Mouse (Mus musculus): ENCODE data around the gene Pik3r5. TPM values are rescaled to one million over a fixed set of nuclear protein-coding genes. Genes with fewer than 3 reads are reported as not detected.
A peak's percentile ranks its signal among the peaks of the same experiment; 100 is the strongest.

The Pik3r5 gene
- total and polyA plus RNA-seq, 2 experiments from 2014 or later = 0.82 to 2.0 TPM

GRCm38 (mm10) chr11:68398891-68399547 lies 32.9 kb upstream of the Pik3r5 start:
- H3K9me3 ChIP-seq (replicated peaks; ENCODE audit: control insufficient read depth, low read length) = no peaks in the 10 kb centered on the region
- peaks cover 27% of the 10 kb centered on the region for H3K27me3 ChIP-seq (ENCODE audit: control insufficient read depth, insufficient read depth, low read length)
- DNase-seq (ENCODE audit: low spot score) (no peak), ATAC-seq (ENCODE audit: insufficient read depth, low read depth) (peak; percentile 4; the same call in 1 of the 2 replicates)
- H3K4me2 ChIP-seq (ENCODE audit: low read depth, low read length) = peak overlapping the region; percentile 88
- H3K27ac ChIP-seq (ENCODE audit: low read depth) = peak overlapping the region; percentile 74
- H3K36me3 ChIP-seq (replicated peaks; ENCODE audit: control insufficient read depth, insufficient read depth, low read length) = no peaks in the 10 kb centered on the region
- TF ChIP-seq CTCF (IDR thresholded peaks at IDR 0.05; ENCODE audit: low read depth) (no peak), EP300 (IDR thresholded peaks at IDR 0.05; ENCODE audit: low read depth) (no peak)
- peak overlapping the region; percentile 61 for H3K4me3 ChIP-seq (ENCODE audit: low read depth, low read length)
- H3K9ac ChIP-seq (replicated peaks; ENCODE audit: low read depth, low read length) = peak overlapping the region; percentile 68; the same call in 1 of the 2 replicates
- 21% methylated on average over 24 of the region's 24 CpGs for WGBS
- peaks cover 4% of the 10 kb centered on the region; the same call in 1 of the 2 replicates for H3K4me1 ChIP-seq (ENCODE audit: control insufficient read depth, insufficient read depth)

GRCm38 (mm10) chr11:68399548-68400020 lies 32.3 kb upstream of the Pik3r5 start:
- no peaks in the 10 kb centered on the region for H3K36me3 ChIP-seq (replicated peaks; ENCODE audit: control insufficient read depth, insufficient read depth, low read length)
- peaks cover 4% of the 10 kb centered on the region; the same call in 1 of the 2 replicates for H3K4me1 ChIP-seq (ENCODE audit: control insufficient read depth, insufficient read depth)
- H3K4me2 ChIP-seq (ENCODE audit: low read depth, low read length) = peak overlapping the region; percentile 88
- ATAC-seq (ENCODE audit: insufficient read depth, low read depth) (peak; percentile 53), DNase-seq (ENCODE audit: low spot score) (no peak)
- H3K9ac ChIP-seq (replicated peaks; ENCODE audit: low read depth, low read length) = peak overlapping the region; percentile 68
- H3K27me3 ChIP-seq (ENCODE audit: control insufficient read depth, insufficient read depth, low read length) = peaks cover 27% of the 10 kb centered on the region
- H3K27ac ChIP-seq (ENCODE audit: low read depth) = peak overlapping the region; percentile 74
- TF ChIP-seq EP300 (IDR thresholded peaks at IDR 0.05; ENCODE audit: low read depth) (no peak), CTCF (IDR thresholded peaks at IDR 0.05; ENCODE audit: low read depth) (no peak)
- WGBS = under 1% methylated on average over 33 of the region's 47 CpGs
- H3K4me3 ChIP-seq (ENCODE audit: low read depth, low read length) = peak overlapping the region; percentile 61
- no peaks in the 10 kb centered on the region for H3K9me3 ChIP-seq (replicated peaks; ENCODE audit: control insufficient read depth, low read length)

- Histone ChIP-seq H3K27me3 (ENCODE audit: control insufficient read depth, insufficient read depth, low read length) (peaks cover 25% of the 10 kb centered on the region), H3K4me2 (ENCODE audit: low read depth, low read length) (peak overlapping the region; percentile 88), H3K4me1 (ENCODE audit: control insufficient read depth, insufficient read depth) (peaks cover 4% of the 10 kb centered on the region; the same call in 1 of the 2 replicates), H3K36me3 (replicated peaks; ENCODE audit: control insufficient read depth, insufficient read depth, low read length) (no peaks in the 10 kb centered on the region), H3K27ac (ENCODE audit: low read depth) (peak overlapping the region; percentile 74), H3K9ac (replicated peaks; ENCODE audit: low read depth, low read length) (peak overlapping the region; percentile 68), H3K4me3 (ENCODE audit: low read depth, low read length) (peak overlapping the region; percentile 61), H3K9me3 (replicated peaks; ENCODE audit: control insufficient read depth, low read length) (no peaks in the 10 kb centered on the region)
- ATAC-seq (ENCODE audit: insufficient read depth, low read depth) (peak; percentile 76), DNase-seq (ENCODE audit: low spot score) (peak; percentile 61)
- under 1% methylated on average over 49 of the region's 57 CpGs for WGBS
- no peak for TF ChIP-seq EP300 (IDR thresholded peaks at IDR 0.05; ENCODE audit: low read depth)
- peak; percentile 39 for TF ChIP-seq CTCF (IDR thresholded peaks at IDR 0.05; ENCODE audit: low read depth)
These were observed 31.8 kb upstream of the Pik3r5 start for GRCm38 (mm10) chr11:68400021-68400671.

DNA sequence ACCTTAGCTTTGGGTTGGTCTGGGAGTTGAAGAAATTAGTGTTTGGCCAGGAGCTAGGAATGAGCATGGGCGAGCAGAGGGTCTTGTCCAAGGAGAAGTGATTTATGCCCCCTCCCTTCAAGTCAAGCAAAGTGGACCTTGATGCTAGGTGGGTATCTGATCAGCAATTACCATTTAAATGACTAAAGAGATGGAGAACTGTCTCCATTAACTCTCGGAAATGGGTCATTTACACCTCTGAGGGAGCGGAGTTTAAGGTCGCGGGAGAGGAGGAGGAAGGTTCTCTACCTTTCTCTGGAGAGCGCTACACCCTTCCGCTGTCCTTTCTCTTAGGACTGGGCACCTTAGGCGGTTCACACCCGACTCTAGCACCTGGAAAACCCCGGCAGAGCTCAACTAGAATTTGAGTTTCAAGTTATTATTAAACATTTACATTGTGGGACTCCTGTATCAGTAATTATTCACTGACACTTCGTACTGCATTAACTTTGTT lies 31.1 kb upstream of the Pik3r5 start, which contains the start of gene Ntn1:
Gene Ntn1, minus strand, starts transcription at position 97 of the 493 bp plus-strand sequence.
- Histone ChIP-seq H3K4me2 (ENCODE audit: low read depth, low read length) (peak within 1 kb of the TSS; percentile 88), H3K27me3 (ENCODE audit: control insufficient read depth, insufficient read depth, low read length) (peaks cover 20% of the 10 kb centered on the region), H3K4me1 (ENCODE audit: control insufficient read depth, insufficient read depth) (peaks cover 4% of the 10 kb centered on the region; the same call in 1 of the 2 replicates), H3K9ac (replicated peaks; ENCODE audit: low read depth, low read length) (peak within 1 kb of the TSS; percentile 68), H3K4me3 (ENCODE audit: low read depth, low read length) (peak within 1 kb of the TSS; percentile 61), H3K36me3 (replicated peaks; ENCODE audit: control insufficient read depth, insufficient read depth, low read length) (no peaks in the 10 kb centered on the region), H3K9me3 (replicated peaks; ENCODE audit: control insufficient read depth, low read length) (no peaks in the 10 kb centered on the region), H3K27ac (ENCODE audit: low read depth) (peak within 1 kb of the TSS; percentile 74)
- no peak for DNase-seq (ENCODE audit: low spot score)
- WGBS = 37% methylated on average over 11 of the region's 11 CpGs
- ATAC-seq (ENCODE audit: insufficient read depth, low read depth) = no peak
- no peak for TF ChIP-seq CTCF (IDR thresholded peaks at IDR 0.05; ENCODE audit: low read depth)
- no peak for TF ChIP-seq EP300 (IDR thresholded peaks at IDR 0.05; ENCODE audit: low read depth)

GRCm38 (mm10) chr11:68401428-68401827 lies 30.5 kb upstream of the Pik3r5 start:
- no peak overlapping the region for H3K4me3 ChIP-seq (ENCODE audit: low read depth, low read length)
- 50% methylated on average over 5 of the region's 5 CpGs for WGBS
- no peak for TF ChIP-seq CTCF (IDR thresholded peaks at IDR 0.05; ENCODE audit: low read depth)
- TF ChIP-seq EP300 (IDR thresholded peaks at IDR 0.05; ENCODE audit: low read depth) = no peak
- no peak overlapping the region for H3K9ac ChIP-seq (replicated peaks; ENCODE audit: low read depth, low read length)
- no peaks in the 10 kb centered on the region for H3K9me3 ChIP-seq (replicated peaks; ENCODE audit: control insufficient read depth, low read length)
- H3K4me2 ChIP-seq (ENCODE audit: low read depth, low read length) = no peak overlapping the region
- peaks cover 4% of the 10 kb centered on the region; the same call in 1 of the 2 replicates for H3K4me1 ChIP-seq (ENCODE audit: control insufficient read depth, insufficient read depth)
- DNase-seq (ENCODE audit: low spot score) = no peak
- H3K36me3 ChIP-seq (replicated peaks; ENCODE audit: control insufficient read depth, insufficient read depth, low read length) = no peaks in the 10 kb centered on the region
- ATAC-seq (ENCODE audit: insufficient read depth, low read depth) = no peak
- no peak overlapping the region for H3K27ac ChIP-seq (ENCODE audit: low read depth)
- peaks cover 20% of the 10 kb centered on the region for H3K27me3 ChIP-seq (ENCODE audit: control insufficient read depth, insufficient read depth, low read length)
